Mouse (Mus musculus) liver, embryonic 11.5 days (tissue): ENCODE measurements around the gene Serpinb5. TPM values are rescaled to one million over a fixed set of nuclear protein-coding genes. Genes with fewer than 3 reads are reported as not detected.
"Not testable (repeated sequence)": the region's sequence is repeated elsewhere in the genome, so short reads cannot be mapped to it uniquely, and the experiment has no call there.

ENCODE experiments used
- ATAC-seq: fragments of 200-750 bp; cut with Nextera tagmentation; replicated peaks from 2 replicates; pipeline ENCODE4 v1.8.0; 2017; ENCODE audit warnings: moderate number of reproducible peaks, mild to moderate bottlenecking, moderate TSS enrichment, moderate library complexity; ENCODE audit not compliant: low FRiP score
- DNase-seq: peaks from one replicate; pipeline ENCODE4 v3.0.0-alpha.2; 2017; ENCODE audit warnings: low spot score
- H3K27ac ChIP-seq: fragments of 300-500 bp; sonication (generic); 2 replicates; pipeline ENCODE4 v1.5.1; 2014; ENCODE audit warnings: mild to moderate bottlenecking, low read depth, low read length, control low read depth
- H3K27me3 ChIP-seq: fragments of 300-500 bp; sonication (generic); replicated peaks from 2 replicates; pipeline ENCODE4 v1.6.1; 2014; ENCODE audit warnings: low read length, mixed read lengths; ENCODE audit not compliant: control insufficient read depth, insufficient read depth
- H3K36me3 ChIP-seq: fragments of 300-500 bp; sonication (generic); 2 replicates; pipeline ENCODE4 v1.6.1; 2014; ENCODE audit warnings: mild to moderate bottlenecking, low read length, moderate library complexity, mixed read lengths; ENCODE audit not compliant: control insufficient read depth, insufficient read depth
- H3K4me1 ChIP-seq: fragments of 300-500 bp; sonication (generic); replicated peaks from 2 replicates; pipeline ENCODE4 v1.6.1; 2014; ENCODE audit warnings: low read length, mixed read lengths; ENCODE audit not compliant: control insufficient read depth, insufficient read depth
- H3K4me2 ChIP-seq: fragments of 300-500 bp; sonication (generic); 2 replicates; pipeline ENCODE4 v1.6.1; 2014; ENCODE audit warnings: mild to moderate bottlenecking, control low read depth, moderate library complexity
- H3K4me3 ChIP-seq: fragments of 300-500 bp; sonication (generic); 2 replicates; pipeline ENCODE4 v1.5.1; 2014; ENCODE audit warnings: low read depth, low read length, control low read depth
- H3K9ac ChIP-seq: fragments of 300-500 bp; sonication (generic); 2 replicates; pipeline ENCODE4 v1.6.1; 2014; ENCODE audit warnings: low read depth, low read length, control low read depth
- H3K9me3 ChIP-seq: fragments of 300-500 bp; sonication (generic); 2 replicates; pipeline ENCODE4 v1.6.1; 2016; ENCODE audit warnings: low read length, inconsistent platforms, mixed read lengths; ENCODE audit not compliant: control insufficient read depth
- WGBS: fragments of 180-500 bp; shearing (Covaris S2); extraction: QIAGEN DNeasy Blood & Tissue Kit; methylation state at CpG from one replicate; pipeline ENCODE4 v1.1.7; 2014; 5-methylcytosine and 5-hydroxymethylcytosine counted together
- polyA plus RNA-seq: library from polyadenylated mRNA; unstranded; fragments of >200 nt; fragmentation: Nextera tagmentation; extraction: Ambion mirVana; gene quantifications from 2 replicates; pipeline ENCODE4 v1.2.1, GENCODE M21; 2014

The Serpinb5 gene
- polyA plus RNA-seq, 1 experiment from 2014 or later = not detected

DNA sequence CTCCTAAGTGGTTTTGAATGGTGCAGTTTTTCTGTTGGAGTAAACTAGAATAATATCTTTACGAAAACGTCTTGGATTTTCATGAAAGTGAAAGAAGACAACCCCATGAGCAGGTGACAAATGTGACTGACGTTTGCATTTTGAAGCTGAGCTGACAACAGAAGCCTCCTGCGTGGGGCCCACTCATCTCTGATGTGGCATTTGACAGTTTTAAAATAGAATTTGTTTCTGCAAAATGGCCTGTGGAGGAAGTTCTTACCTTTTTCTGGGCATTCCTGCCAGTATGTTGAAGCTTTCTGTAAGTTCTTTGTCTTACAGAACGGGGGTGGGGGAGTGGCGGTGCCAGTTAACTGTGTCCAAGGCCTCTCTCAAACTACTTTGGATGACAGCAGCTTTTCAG lies 5.8 kb downstream of the Serpinb5 start:
- DNase-seq = no peak
- Histone ChIP-seq H3K4me3 (no peak overlapping the region), H3K27me3 (no peaks in the 10 kb centered on the region), H3K4me2 (no peak overlapping the region), H3K27ac (no peak overlapping the region), H3K9ac (no peak overlapping the region), H3K4me1 (no peaks in the 10 kb centered on the region), H3K36me3 (no peaks in the 10 kb centered on the region), H3K9me3 (no peaks in the 10 kb centered on the region)
- WGBS = 74% methylated on average over 6 of the region's 6 CpGs
- ATAC-seq = no peak

DNA sequence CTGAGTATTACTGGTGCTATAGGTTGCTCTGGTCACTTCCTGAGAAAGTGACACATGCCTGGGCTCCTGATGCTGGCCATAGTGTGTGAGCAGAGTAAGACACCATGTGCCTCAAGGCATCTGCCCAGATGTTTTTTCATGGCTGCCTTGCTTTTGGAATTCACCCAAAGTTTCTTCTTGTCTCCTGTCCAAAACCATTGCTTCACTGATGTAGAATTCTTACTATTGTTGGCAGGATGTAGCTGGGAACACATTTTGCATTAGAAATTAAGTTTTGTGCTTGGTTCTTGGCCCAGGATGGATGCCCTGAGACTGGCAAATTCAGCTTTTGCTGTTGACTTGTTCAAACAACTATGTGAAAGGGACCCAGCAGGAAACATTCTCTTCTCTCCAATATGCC lies 9.0 kb downstream of the Serpinb5 start:
- Histone ChIP-seq H3K4me3 (no peak overlapping the region), H3K27me3 (no peaks in the 10 kb centered on the region), H3K4me2 (no peak overlapping the region), H3K27ac (no peak overlapping the region), H3K9ac (no peak overlapping the region), H3K36me3 (no peaks in the 10 kb centered on the region), H3K9me3 (no peaks in the 10 kb centered on the region), H3K4me1 (no peaks in the 10 kb centered on the region)
- no peak for DNase-seq
- ATAC-seq = no peak

DNA sequence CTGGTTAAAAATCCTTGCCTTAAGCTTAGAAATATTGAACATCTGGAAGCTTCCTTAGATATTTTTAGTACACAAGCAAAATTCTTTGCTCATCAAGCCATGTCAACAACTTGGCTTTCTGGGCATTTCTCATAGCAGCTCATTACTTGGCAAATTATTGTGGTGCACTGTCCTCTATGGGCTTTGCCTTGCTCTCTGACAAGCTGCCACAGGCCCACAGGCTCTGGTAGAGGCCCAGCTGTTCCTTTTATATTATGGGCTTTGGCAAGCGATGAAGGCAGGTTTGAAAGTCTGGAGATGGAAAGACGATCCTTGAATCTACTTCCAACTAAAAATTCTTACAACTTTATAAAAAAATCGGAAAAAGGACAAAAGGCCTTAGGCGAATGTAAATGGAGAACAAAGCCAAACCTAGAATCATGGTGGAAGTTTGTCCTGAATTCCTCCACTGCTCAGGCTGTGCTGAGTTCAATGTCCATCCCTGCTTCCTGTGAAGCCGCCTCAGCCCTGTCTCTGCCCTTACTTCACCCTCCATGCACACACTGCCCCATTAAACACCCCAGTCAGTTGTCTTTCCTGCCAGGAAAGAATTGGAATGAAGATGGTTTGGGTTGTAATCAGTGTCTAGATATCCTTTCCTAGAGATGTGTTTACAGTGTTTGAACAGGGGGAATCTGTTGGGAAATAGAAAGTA lies 14.4 kb downstream of the Serpinb5 start:
- no peak for ATAC-seq

GRCm38 (mm10) chr1:106876147-106876546 lies 15.2 kb downstream of the Serpinb5 start:
- Histone ChIP-seq H3K9ac (no peak overlapping the region), H3K36me3 (no peaks in the 10 kb centered on the region), H3K9me3 (no peaks in the 10 kb centered on the region), H3K27me3 (no peaks in the 10 kb centered on the region), H3K27ac (no peak overlapping the region), H3K4me1 (no peaks in the 10 kb centered on the region), H3K4me3 (no peak overlapping the region), H3K4me2 (no peak overlapping the region)
- no peak for DNase-seq
- 59% methylated on average over 3 of the region's 3 CpGs for WGBS
- ATAC-seq = no peak

More for the DNA sequence above, 14.4 kb downstream of the Serpinb5 start:
- Histone ChIP-seq H3K9me3 (no peaks in the 10 kb centered on the region), H3K4me3 (no peak overlapping the region), H3K9ac (no peak overlapping the region), H3K36me3 (no peaks in the 10 kb centered on the region), H3K27ac (no peak overlapping the region), H3K4me1 (no peaks in the 10 kb centered on the region), H3K27me3 (no peaks in the 10 kb centered on the region), H3K4me2 (no peak overlapping the region)
- 83% methylated on average over 5 of the region's 5 CpGs for WGBS
- DNase-seq = no peak

DNA sequence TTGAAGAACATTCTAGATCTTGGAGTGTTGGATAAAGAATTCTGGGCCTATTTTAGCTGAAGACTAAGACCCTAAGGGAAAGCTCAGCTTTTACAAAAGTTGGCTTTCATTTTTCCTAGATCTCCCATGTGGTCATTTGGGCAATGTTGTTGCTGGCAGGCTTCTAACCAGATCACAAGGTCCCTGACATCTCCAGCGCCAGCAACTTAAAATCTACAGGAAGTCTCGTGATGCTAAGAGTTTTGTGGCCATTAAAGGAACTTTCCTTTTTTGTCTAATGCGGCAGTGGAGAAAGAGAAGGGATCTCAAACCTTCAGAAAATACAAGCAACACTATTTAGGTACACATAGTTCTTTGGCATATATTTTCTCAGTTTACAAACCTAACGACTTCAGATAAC lies 21.8 kb downstream of the Serpinb5 start:
- no peak overlapping the region for H3K9ac ChIP-seq
- no peaks in the 10 kb centered on the region for H3K4me1 ChIP-seq
- ATAC-seq (no peak), DNase-seq (no peak)
- no peak overlapping the region for H3K4me3 ChIP-seq
- no peaks in the 10 kb centered on the region for H3K27me3 ChIP-seq
- H3K9me3 ChIP-seq = no peaks in the 10 kb centered on the region
- H3K36me3 ChIP-seq = no peaks in the 10 kb centered on the region
- 59% methylated on average over 4 of the region's 4 CpGs for WGBS
- H3K27ac ChIP-seq = no peak overlapping the region
- H3K4me2 ChIP-seq = no peak overlapping the region

- no peak for DNase-seq
- no peaks in the 10 kb centered on the region for H3K4me1 ChIP-seq
- H3K9me3 ChIP-seq = no peaks in the 10 kb centered on the region
- no peak overlapping the region for H3K9ac ChIP-seq
- H3K4me2 ChIP-seq = no peak overlapping the region
- no peaks in the 10 kb centered on the region for H3K36me3 ChIP-seq
- no peak for ATAC-seq
- WGBS = 58% methylated on average over 5 of the region's 5 CpGs
- H3K27ac ChIP-seq = no peak overlapping the region
- no peaks in the 10 kb centered on the region for H3K27me3 ChIP-seq
- no peak overlapping the region for H3K4me3 ChIP-seq
Measured at GRCm38 (mm10) chr1:106883369-106883768, 22.4 kb downstream of the Serpinb5 start.

- H3K9ac ChIP-seq = no peak overlapping the region
- no peak for DNase-seq
- no peaks in the 10 kb centered on the region for H3K9me3 ChIP-seq
- H3K4me2 ChIP-seq = no peak overlapping the region
- H3K4me1 ChIP-seq = no peaks in the 10 kb centered on the region
- 6% methylated on average over 2 of the region's 2 CpGs for WGBS
- no peaks in the 10 kb centered on the region for H3K36me3 ChIP-seq
- ATAC-seq = no peak
- H3K27me3 ChIP-seq = no peaks in the 10 kb centered on the region
- no peak overlapping the region for H3K4me3 ChIP-seq
- H3K27ac ChIP-seq = no peak overlapping the region
Measured at GRCm38 (mm10) chr1:106883812-106884211, 22.8 kb downstream of the Serpinb5 start.

DNA sequence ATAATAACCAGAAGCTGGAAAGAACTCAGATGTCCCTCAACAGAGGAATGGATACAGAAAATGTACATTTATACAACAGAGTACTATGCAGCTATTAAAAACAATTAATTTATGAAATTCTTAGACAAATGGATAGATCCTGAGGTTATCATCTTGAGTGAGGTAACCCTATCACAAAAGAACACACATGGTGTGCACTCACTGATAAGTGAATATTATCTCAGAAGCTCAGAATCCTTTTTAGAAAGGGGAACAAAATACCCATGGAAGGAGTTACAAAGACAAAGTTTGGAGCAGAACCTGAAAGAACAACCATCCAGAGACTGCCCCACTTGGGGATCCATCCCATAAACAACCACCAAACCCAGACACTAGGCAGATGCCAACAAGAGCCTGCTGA lies 34.2 kb downstream of the Serpinb5 start:
- not testable (repeated sequence) for DNase-seq, H3K36me3 ChIP-seq, H3K9me3 ChIP-seq, ATAC-seq, H3K4me3 ChIP-seq, H3K4me2 ChIP-seq, H3K27me3 ChIP-seq, H3K4me1 ChIP-seq, H3K27ac ChIP-seq, H3K9ac ChIP-seq

- ATAC-seq = peak; percentile 68
- no peak for DNase-seq
- H3K36me3 ChIP-seq = no peaks in the 10 kb centered on the region
- H3K4me2 ChIP-seq = no peak overlapping the region
- no peaks in the 10 kb centered on the region for H3K27me3 ChIP-seq
- H3K4me1 ChIP-seq = no peaks in the 10 kb centered on the region
- H3K9ac ChIP-seq = no peak overlapping the region
- WGBS = 21% methylated on average over 4 of the region's 4 CpGs
- no peak overlapping the region for H3K27ac ChIP-seq
- no peak overlapping the region for H3K4me3 ChIP-seq
- no peaks in the 10 kb centered on the region for H3K9me3 ChIP-seq
Measured at GRCm38 (mm10) chr1:106901406-106901805, 40.4 kb downstream of the Serpinb5 start.
